In genomic region chr5:52753146-52753545, GRCm38 (mm10) we compare ENCODE assay signal across 18 mouse cellular contexts. TPM values are rescaled to one million over a fixed set of nuclear protein-coding genes. Genes with fewer than 3 reads are reported as not detected.
A peak's percentile ranks its signal among the peaks of the same experiment; 100 is the strongest.
DNase-seq lines count a peak whose midpoint lies in the region.
"Had no signal": no experiment of that assay in that cellular context is flagged by ENCODE, and none has a peak within 500 bp of the region (broad histone marks: within the 10 kb centered on the region; RNA-seq: fewer than 3 reads in every experiment).

No protein-coding gene starts in this region.

- no peaks in the 10 kb centered on the region for H3K27me3 ChIP-seq in forebrain, embryonic 10.5 days (ENCODE audit: poor library complexity, severe bottlenecking)
- H3K27me3 ChIP-seq: forebrain, embryonic 15.5 days; hindbrain, embryonic 13.5 days; intestine, embryonic 15.5 days had no signal

- H3K4me1 ChIP-seq in forebrain, embryonic 10.5 days: no peaks in the 10 kb centered on the region
- H3K4me1 ChIP-seq: forebrain, embryonic 15.5 days; hindbrain, embryonic 10.5 days; hindbrain, embryonic 13.5 days; intestine, embryonic 15.5 days had no signal

- no peak overlapping the region for H3K4me3 ChIP-seq in forebrain, embryonic 10.5 days
- H3K4me3 ChIP-seq: forebrain, embryonic 15.5 days; hindbrain, embryonic 10.5 days; hindbrain, embryonic 13.5 days; intestine, embryonic 15.5 days had no signal

- no peak overlapping the region for H3K27ac ChIP-seq in forebrain, embryonic 10.5 days
- H3K27ac ChIP-seq: forebrain, embryonic 15.5 days; hindbrain, embryonic 10.5 days; hindbrain, embryonic 13.5 days; intestine, embryonic 15.5 days had no signal

- WGBS in forebrain, embryonic 10.5 days: 84% methylated on average over 9 of the region's 9 CpGs

- H3K9me3 ChIP-seq in forebrain, embryonic 10.5 days: no peaks in the 10 kb centered on the region
- H3K9me3 ChIP-seq: forebrain, embryonic 15.5 days; hindbrain, embryonic 10.5 days; hindbrain, embryonic 13.5 days; intestine, embryonic 15.5 days had no signal

- DNase-seq in lung, adult 18-20 months: peak; percentile 18 to 54
- DNase-seq in lung, postnatal 10 days: no peak
- DNase-seq in 3134 (ENCODE audit: extremely low read depth, insufficient read length, low spot score) (peak; percentile 10), R1 (ENCODE audit: low read depth, low spot score) (peak; percentile 10)
- no peak for DNase-seq in forebrain, embryonic 10.5 days (ENCODE audit: extremely low spot score, low spot score)
- DNase-seq in frontal cortex, postnatal 14 days (ENCODE audit: low spot score in 2 of 2): no peak
- DNase-seq: adrenal gland, adult 2 months; adrenal gland, postnatal 25 days; cerebellum, adult 11-12 months; cerebellum, adult 8-10 months; cerebellum, postnatal 10 days; cerebellum, postnatal 36 days; gastrocnemius, postnatal 10 days; gastrocnemius, postnatal 36 days had no signal

- H3K36me3 ChIP-seq in forebrain, embryonic 10.5 days (replicated peaks): peaks cover 8% of the 10 kb centered on the region
- H3K36me3 ChIP-seq: forebrain, embryonic 15.5 days; intestine, embryonic 15.5 days had no signal

RNA-seq across cellular contexts. Expression of gene Pi4k2b, which starts 11.8 kb away (rescaled TPM):
- 14.2 and 14.8 TPM in 2 replicates for polyA plus RNA-seq in forebrain, embryonic 10.5 days (2016; fragmentation: Nextera tagmentation; extraction: Ambion mirVana)

RNA-seq across cellular contexts. Expression of gene Zcchc4, which starts 22.1 kb away (rescaled TPM):
- polyA plus RNA-seq in forebrain, embryonic 10.5 days (2016; fragmentation: Nextera tagmentation; extraction: Ambion mirVana): 21.5 and 22.1 TPM in 2 replicates

Comparison
In these comparisons a context has a peak if more than half of its experiments do, and no peak if none do; other contexts are left out.
1. DNase-seq: peak in lung, adult 18-20 months (2 of 2), 3134 (single experiment) and R1 (single experiment); none in lung, postnatal 10 days (single experiment), forebrain, embryonic 10.5 days (single experiment) and frontal cortex, postnatal 14 days (0 of 2).